Comparison of ENCODE assay signal across 15 mouse cellular contexts in genomic region chr9:56266200-56266815, GRCm38 (mm10).
DNase-seq lines count a peak whose midpoint lies in the region; ATAC-seq and TF ChIP-seq lines count a peak whose summit lies in the region.
"Had no signal": no experiment of that assay in that cellular context is flagged by ENCODE, and none has a peak within 500 bp of the region (broad histone marks: within the 10 kb centered on the region; RNA-seq: fewer than 3 reads in every experiment).

No protein-coding gene starts in this region.

- no peaks in the 10 kb centered on the region for H3K36me3 ChIP-seq in kidney, adult 2 months (ENCODE audit: control insufficient read depth, insufficient read depth, low read length)
- no peaks in the 10 kb centered on the region; the same call in 1 of the 2 replicates for H3K36me3 ChIP-seq in spleen, adult 2 months (ENCODE audit: control insufficient read depth, insufficient read depth, low read length)
- no peaks in the 10 kb centered on the region for H3K36me3 ChIP-seq in hindbrain, embryonic 16.5 days (ENCODE audit: control insufficient read depth, insufficient read depth, low read length)
- H3K36me3 ChIP-seq: hindbrain, embryonic 12.5 days; midbrain, embryonic 13.5 days had no signal

- no peak overlapping the region for H3K9ac ChIP-seq in hindbrain, embryonic 16.5 days (ENCODE audit: low read depth, low read length)
- H3K9ac ChIP-seq: hindbrain, embryonic 12.5 days; midbrain, embryonic 13.5 days had no signal

- H3K4me1 ChIP-seq in kidney, adult 2 months (ENCODE audit: control insufficient read depth, insufficient read depth, low read length): no peaks in the 10 kb centered on the region; the same call in 1 of the 2 replicates
- peaks cover 5% of the 10 kb centered on the region; the same call in 1 of the 2 replicates for H3K4me1 ChIP-seq in spleen, adult 2 months (ENCODE audit: control insufficient read depth, insufficient read depth, insufficient read length)
- H3K4me1 ChIP-seq in hindbrain, embryonic 16.5 days (ENCODE audit: control insufficient read depth, insufficient read depth, low read depth, low read length): peaks cover 3% of the 10 kb centered on the region

- no peaks in the 10 kb centered on the region for H3K27me3 ChIP-seq in kidney, adult 2 months (replicated peaks; ENCODE audit: control insufficient read depth, insufficient read depth, low read length)
- no peaks in the 10 kb centered on the region for H3K27me3 ChIP-seq in spleen, adult 2 months (ENCODE audit: control insufficient read depth, insufficient read depth, low read length)
- H3K27me3 ChIP-seq in hindbrain, embryonic 16.5 days (replicated peaks; ENCODE audit: control insufficient read depth, insufficient read depth, low read length): no peaks in the 10 kb centered on the region
- H3K27me3 ChIP-seq: hindbrain, embryonic 12.5 days; midbrain, embryonic 13.5 days had no signal

- TF ChIP-seq POLR2A in kidney, adult 2 months (IDR thresholded peaks at IDR 0.05; ENCODE audit: low read depth, low read length): no peak
- TF ChIP-seq POLR2A in spleen, adult 2 months (IDR thresholded peaks at IDR 0.05; ENCODE audit: low read depth, low read length): no peak

- whole genome bisulfite sequencing in kidney, adult 2 months: 72% methylated on average over 7 of the region's 7 CpGs
- 72% methylated on average over 7 of the region's 7 CpGs for WGBS in spleen, adult 2 months
- 89% methylated on average over 7 of the region's 7 CpGs for WGBS in hindbrain, embryonic 16.5 days

- DNase-seq in adrenal gland, adult 2 months: peak; percentile 19
- no peak for DNase-seq in adrenal gland, postnatal 14 days
- DNase-seq in kidney, adult 2 months: peak; percentile 56
- no peak for DNase-seq in kidney, postnatal 10 days
- no peak for DNase-seq in spleen, adult 2 months (ENCODE audit: low read depth in 1 of 2, low spot score in 2 of 2)
- no peak for DNase-seq in spleen, adult 18-20 months
- no peak for DNase-seq in right cerebral cortex, postnatal 14 days
- DNase-seq: B cell, adult 2 months; cerebellum, adult 9-10 months; lung, postnatal 14 days had no signal

- peak overlapping the region; percentile 91 for H3K27ac ChIP-seq in kidney, adult 2 months (ENCODE audit: insufficient read depth, low read depth, low read length)
- peak overlapping the region; percentile 13; the same call in 1 of the 2 replicates for H3K27ac ChIP-seq in spleen, adult 2 months (ENCODE audit: insufficient read depth, low read length)
- H3K27ac ChIP-seq in hindbrain, embryonic 16.5 days (ENCODE audit: low read depth, low read length): no peak overlapping the region
- H3K27ac ChIP-seq: hindbrain, embryonic 12.5 days; midbrain, embryonic 13.5 days had no signal

- no peak for TF ChIP-seq CTCF in kidney, adult 2 months (conservative IDR thresholded peaks at IDR 0.05; ENCODE audit: insufficient read depth, insufficient read length, low read depth, low read length)
- no peak for TF ChIP-seq CTCF in spleen, adult 2 months (IDR thresholded peaks at IDR 0.05; ENCODE audit: extremely low read depth, insufficient read depth, insufficient read length, insufficient replicate concordance)

- no peak for ATAC-seq in hindbrain, embryonic 16.5 days
- ATAC-seq: activated CD4-positive, CD25-positive, alpha-beta regulatory T cell, adult 4 months; midbrain, embryonic 13.5 days had no signal

- no peaks in the 10 kb centered on the region for H3K9me3 ChIP-seq in hindbrain, embryonic 16.5 days (ENCODE audit: control insufficient read depth, low read length)
- H3K9me3 ChIP-seq: G1E; hindbrain, embryonic 12.5 days; midbrain, embryonic 13.5 days had no signal

- H3K4me2 ChIP-seq in hindbrain, embryonic 16.5 days (ENCODE audit: low read length): no peak overlapping the region
- H3K4me2 ChIP-seq: hindbrain, embryonic 12.5 days; midbrain, embryonic 13.5 days had no signal

- H3K4me3 ChIP-seq in kidney, adult 2 months (ENCODE audit: insufficient read depth, low read depth, low read length): no peak overlapping the region
- H3K4me3 ChIP-seq in spleen, adult 2 months (ENCODE audit: extremely low read depth, insufficient read depth, insufficient read length): no peak overlapping the region
- no peak overlapping the region for H3K4me3 ChIP-seq in hindbrain, embryonic 16.5 days (ENCODE audit: low read length)
- H3K4me3 ChIP-seq: hindbrain, embryonic 12.5 days; midbrain, embryonic 13.5 days had no signal

Comparison
In these comparisons a context has a peak if more than half of its experiments do, and no peak if none do; other contexts are left out.
1. DNase-seq: peak in adrenal gland, adult 2 months (single experiment) and kidney, adult 2 months (single experiment); none in adrenal gland, postnatal 14 days (single experiment), kidney, postnatal 10 days (single experiment), spleen, adult 2 months (0 of 2), spleen, adult 18-20 months (0 of 2) and right cerebral cortex, postnatal 14 days (single experiment).